Mouse (Mus musculus) layer of hippocampus, postnatal 25 days (tissue): ENCODE data around the gene Sh2d2a. TPM values are rescaled to one million over a fixed set of nuclear protein-coding genes. Genes with fewer than 3 reads are reported as not detected.
A peak's percentile ranks its signal among the peaks of the same experiment; 100 is the strongest.
"Not testable (repeated sequence)": the region's sequence is repeated elsewhere in the genome, so short reads cannot be mapped to it uniquely, and the experiment has no call there.

Experiments
- DNase-seq, 2 experiments: peaks; one replicate each; pipeline ENCODE4 v3.0.0; 2022; ENCODE audit warnings: mixed read lengths in 2 of 2, low spot score in 1 of 2; ENCODE audit errors: extremely low spot score in 1 of 2
- total RNA-seq, 2 experiments: library from RNA; stranded (reverse); gene quantifications; 2 replicates each; pipeline ENCODE4 v1.2.3; 2021

Gene Sh2d2a
- total RNA-seq, 2 experiments from 2014 or later: not detected

GRCm38 (mm10) chr3:87854795-87855568 lies 8.4 kb downstream of the Sh2d2a start:
- DNase-seq: no peak

DNA sequence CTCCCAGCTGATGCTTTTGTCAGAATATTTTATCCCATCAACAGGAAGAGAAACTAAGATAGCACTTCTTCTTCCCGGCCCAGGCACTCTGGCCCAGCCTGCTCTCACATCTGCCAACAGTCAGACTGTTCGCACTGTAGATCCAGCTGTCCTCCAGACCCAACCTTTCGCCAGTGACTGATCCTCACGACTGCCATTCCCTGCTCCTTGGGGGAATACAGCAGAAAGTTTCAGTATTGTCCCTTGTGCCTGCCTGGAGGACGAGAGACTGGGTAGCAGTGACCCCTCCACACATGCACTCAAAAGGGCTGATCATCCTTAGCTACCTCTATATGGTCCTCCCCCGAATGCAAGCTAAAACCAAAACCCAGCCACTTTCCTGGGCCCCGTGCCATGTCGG lies 9.4 kb downstream of the Sh2d2a start:
- no peak for DNase-seq

GRCm38 (mm10) chr3:87857666-87858065 lies 11.1 kb downstream of the Sh2d2a start:
- no peak for DNase-seq

DNA sequence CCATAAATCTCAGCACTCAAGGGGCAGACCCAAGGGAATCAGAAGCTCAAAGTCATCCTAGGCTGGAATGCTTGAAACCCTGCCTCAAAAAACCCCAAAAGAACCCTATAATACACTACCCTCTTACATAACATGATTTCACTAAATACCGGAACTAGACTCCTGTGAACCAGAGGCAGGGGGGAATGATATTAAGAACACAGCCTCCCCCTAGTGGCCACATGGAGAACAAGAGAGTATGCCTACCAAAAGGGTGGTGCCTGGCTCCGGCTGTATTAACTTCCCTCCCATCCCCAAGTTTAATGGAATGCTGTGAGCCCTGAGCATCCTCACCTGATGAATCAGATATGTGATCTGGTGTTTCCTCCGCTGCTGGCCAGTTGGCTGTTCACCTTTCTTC lies 13.3 kb downstream of the Sh2d2a start:
- peak; percentile 51 to 67 for DNase-seq

GRCm38 (mm10) chr3:87864111-87864510 lies 17.6 kb downstream of the Sh2d2a start:
- not testable (repeated sequence) for DNase-seq

- no peak for DNase-seq
These were observed 31.2 kb downstream of the Sh2d2a start for GRCm38 (mm10) chr3:87877730-87878129.

DNA sequence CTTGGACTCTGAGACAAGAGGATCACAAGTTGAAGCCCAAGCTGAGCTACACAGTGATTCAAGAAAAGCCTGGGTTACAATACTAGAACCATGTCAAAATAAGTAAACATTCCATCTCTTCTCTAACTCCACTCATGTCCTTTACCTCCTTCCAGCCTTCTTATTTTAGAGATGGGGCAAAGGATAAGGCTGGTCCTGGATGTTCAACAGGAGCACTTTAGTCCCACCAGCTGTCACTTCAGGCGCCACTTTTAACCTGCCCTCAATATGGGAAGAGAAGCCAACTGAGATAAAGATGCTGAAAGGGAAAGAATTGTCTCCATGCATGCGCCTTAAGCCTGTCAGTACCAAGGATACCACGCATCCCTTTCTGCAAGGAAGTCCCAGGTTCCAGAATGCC lies 37.7 kb downstream of the Sh2d2a start:
- no peak for DNase-seq

DNA sequence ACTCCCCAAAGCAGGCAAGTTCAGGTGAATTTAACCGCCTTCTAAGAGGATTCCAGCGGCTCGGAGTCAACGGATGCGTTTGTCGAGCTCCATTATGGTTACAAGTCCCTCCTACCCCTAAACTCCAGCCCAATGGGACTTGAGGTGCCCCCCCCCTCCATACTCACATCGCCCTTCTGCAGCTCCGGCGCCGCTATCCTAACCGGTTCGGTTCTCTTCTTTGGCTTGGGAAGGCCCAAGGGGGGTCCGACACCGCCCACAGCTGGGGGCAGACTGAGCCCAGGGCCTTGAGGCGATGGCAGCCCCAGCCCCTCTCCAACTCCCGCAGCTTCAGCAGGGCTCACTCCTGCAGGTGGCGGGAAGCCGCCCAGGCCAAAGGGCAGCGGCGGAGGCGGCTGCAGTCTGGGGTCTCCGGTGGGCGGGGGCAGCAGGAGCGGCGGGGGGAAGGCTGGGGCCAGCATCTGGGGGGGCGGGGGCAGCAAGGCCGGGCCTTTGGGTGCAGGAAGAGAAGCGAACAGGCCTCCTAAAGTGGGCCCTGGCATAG lies 38.2 kb downstream of the Sh2d2a start:
- peak; percentile 32 to 37 for DNase-seq

GRCm38 (mm10) chr3:87885281-87886003 lies 38.9 kb downstream of the Sh2d2a start, which contains the start of gene Prcc:
Gene Prcc, minus strand, starts transcription at chr3:87885608.
- peak; percentile 63 to 71 for DNase-seq

DNA sequence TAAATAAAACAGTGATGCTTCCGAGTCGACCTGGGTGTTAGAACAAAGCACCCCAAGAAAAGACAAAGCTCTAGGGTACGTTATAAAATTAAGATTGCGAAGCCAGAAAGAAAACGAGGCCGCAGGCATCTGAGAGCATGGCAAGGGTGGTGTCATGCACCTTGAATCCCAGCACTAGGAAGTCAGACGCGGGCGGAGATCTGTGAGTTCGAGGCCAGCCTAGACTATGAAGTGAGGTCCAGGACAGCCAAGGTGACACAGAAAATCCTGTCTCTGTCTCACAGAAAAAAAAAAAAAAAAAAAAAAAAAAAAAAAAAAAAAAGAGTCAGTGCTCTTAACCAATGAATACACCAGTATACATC lies 39.4 kb downstream of the Sh2d2a start:
- DNase-seq: peak in 1 of 2 experiments; percentile 43

DNA sequence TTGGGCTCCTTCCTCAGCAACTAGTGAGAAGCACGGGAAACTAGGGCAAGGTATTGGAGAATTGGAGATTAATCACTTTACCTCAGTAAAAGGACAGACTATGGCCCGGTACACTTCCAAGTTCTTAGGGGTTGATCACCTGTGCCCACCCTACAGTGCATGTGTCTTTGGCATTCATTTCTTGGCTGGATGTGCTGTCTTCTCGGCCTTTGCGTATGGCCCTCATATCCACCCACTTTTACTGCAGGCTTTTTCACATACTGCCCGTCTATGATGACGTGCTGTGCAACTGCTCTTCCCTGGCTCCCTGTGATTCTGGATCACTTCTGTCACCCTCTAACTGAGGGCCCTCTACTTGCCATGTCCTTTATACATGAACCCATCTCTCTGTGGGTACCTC lies 39.9 kb downstream of the Sh2d2a start:
- DNase-seq: no peak

DNA sequence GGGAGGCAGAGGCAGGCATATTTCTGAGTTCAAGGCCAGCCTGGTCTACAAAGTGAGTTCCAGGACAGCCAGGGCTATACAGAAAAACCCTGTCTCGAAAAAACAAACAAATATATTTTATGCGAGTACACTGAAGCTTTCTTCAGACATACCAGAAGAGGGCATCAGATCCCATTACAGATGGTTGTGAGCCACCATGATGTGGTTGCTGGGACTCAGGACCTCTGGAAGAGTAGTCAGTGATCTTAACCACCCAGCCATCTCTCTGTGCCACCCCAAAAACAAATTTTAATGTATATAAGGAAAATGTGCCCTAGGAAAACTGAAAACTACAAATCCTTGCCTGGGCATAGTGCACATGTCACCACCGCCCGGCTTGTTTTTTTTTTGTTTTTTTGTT lies 40.8 kb downstream of the Sh2d2a start:
- DNase-seq: not testable (repeated sequence)

DNA sequence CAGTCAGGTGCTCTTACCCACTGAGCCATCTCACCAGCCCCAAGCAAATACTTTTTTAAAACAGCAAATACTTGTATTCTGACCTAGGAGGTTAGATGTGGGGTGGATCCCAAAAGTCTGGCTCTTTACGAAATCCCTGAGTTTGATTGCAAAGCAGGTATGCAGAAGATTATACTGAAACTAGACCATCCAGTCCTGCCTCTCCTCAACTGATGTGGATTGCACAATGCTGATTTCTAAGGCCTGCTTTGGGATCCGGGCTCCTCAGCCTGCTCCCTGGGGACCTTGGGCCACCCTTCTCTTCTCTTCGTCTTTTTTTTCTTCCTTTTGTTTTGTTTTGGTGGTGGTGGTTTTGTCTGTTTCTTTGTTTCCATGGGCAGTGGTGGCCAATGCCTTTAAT lies 44.9 kb downstream of the Sh2d2a start:
- DNase-seq: no peak

GRCm38 (mm10) chr3:87893367-87893905 lies 46.9 kb downstream of the Sh2d2a start:
- no peak for DNase-seq

- no peak for DNase-seq
These were observed 52.7 kb downstream of the Sh2d2a start for GRCm38 (mm10) chr3:87899266-87899665.

DNA sequence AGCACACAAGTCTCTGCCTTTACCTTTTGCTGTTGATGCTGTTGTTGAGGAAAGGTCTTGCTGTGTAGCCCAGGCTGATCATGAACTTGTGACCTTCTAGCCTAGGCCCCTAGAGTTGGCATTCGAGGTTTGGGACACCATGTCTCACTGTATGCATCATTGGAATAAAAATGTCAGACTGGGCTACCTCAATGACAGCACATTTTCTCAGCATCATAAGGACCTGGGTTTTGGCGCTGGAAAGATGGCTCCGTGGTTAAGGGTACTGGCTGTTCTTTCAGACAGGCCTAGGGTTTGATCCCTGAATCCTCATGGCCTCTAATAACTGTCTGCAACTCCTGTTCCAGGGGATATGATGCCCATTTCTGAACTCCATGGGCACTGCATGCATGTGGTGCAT lies 53.2 kb downstream of the Sh2d2a start:
- no peak for DNase-seq

DNA sequence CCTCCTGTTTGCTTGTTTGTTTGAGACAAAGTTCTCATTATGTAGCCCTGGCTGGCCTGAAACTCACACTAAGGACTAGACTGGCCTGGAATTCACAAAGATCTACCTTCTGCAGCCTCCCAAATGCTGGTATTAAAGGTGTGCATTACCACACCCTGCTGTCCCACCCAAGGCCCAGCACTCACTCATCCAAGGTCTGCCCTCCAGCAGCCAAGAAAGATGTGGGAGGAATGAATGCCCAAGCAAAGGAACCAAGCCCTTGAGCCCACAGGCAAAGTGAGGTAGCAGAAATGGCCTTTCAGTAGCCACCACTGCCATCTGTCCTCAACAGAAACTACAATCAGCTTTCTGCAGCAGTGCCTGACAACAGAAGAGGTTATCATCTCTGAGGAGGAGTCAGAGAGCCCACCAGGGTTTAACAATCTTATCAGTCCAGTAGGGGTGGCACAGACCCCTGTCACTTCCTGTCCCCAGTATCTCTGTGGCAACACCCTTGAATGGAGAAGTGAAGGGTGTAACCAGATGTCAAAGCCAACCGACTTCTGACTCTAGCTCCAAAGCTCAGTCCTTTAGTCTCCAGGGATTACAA lies 54.6 kb downstream of the Sh2d2a start:
- DNase-seq: no peak

DNA sequence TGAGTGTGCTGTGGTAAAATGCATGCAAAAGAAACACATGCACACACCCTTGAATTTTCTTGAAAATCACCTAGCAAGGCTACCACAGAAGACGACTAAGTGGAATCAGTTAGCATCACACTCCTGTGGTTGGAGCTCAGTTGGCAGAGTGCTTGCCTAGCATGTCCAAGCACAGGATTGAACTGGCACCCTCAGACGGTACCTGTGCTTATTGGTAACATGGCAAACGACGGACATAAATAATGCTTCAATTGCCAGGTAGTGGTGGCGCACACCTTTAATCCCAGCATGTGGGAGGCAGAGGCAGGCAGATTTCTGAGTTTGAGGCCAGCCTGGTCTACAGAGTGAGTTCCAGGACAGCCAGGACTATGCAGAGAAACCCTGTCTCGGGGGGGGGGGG lies 55.4 kb downstream of the Sh2d2a start:
- not testable (repeated sequence) for DNase-seq

GRCm38 (mm10) chr3:87903821-87904220 lies 57.3 kb downstream of the Sh2d2a start:
- DNase-seq: no peak
